Mouse (Mus musculus): ENCODE measurements around the gene Nip7. TPM values are rescaled to one million over a fixed set of nuclear protein-coding genes. Genes with fewer than 3 reads are reported as not detected.

The Nip7 gene
- total and polyA plus RNA-seq, 3 experiments, result 166 to 231 (median 226) TPM

Other genes with a start within 250 kb of the Nip7 start
- 3.7 and 4.7 TPM in 2 replicates for gene Has3, start 186.6 kb upstream of the Nip7 start, total RNA-seq (2012; rRNA removed)
- 0.07 TPM in 1 of 2 replicates, not detected in the other for gene Has3, start 186.6 kb upstream of the Nip7 start, total RNA-seq (2014; rRNA removed)
- 0.29 and 0.31 TPM in 2 replicates for gene Has3, start 186.6 kb upstream of the Nip7 start, polyA plus RNA-seq (2012; ENCODE audit: insufficient read length, low read depth)
- gene Utp4, start 163.2 kb upstream of the Nip7 start, total RNA-seq (2012; rRNA removed), result 80.6 and 114 TPM in 2 replicates
- gene Utp4, start 163.2 kb upstream of the Nip7 start, total RNA-seq (2014; rRNA removed), result 152 and 156 TPM in 2 replicates
- gene Utp4, start 163.2 kb upstream of the Nip7 start, polyA plus RNA-seq (2012; ENCODE audit: insufficient read length, low read depth), result 183 and 202 TPM in 2 replicates
- gene Sntb2, start 121.1 kb upstream of the Nip7 start, total RNA-seq (2012; rRNA removed), result 2.1 and 2.3 TPM in 2 replicates
- 0.86 and 1.4 TPM in 2 replicates for gene Sntb2, start 121.1 kb upstream of the Nip7 start, total RNA-seq (2014; rRNA removed)
- 0.95 and 1.3 TPM in 2 replicates for gene Sntb2, start 121.1 kb upstream of the Nip7 start, polyA plus RNA-seq (2012; ENCODE audit: insufficient read length, low read depth)
- gene Vps4a, start 25.7 kb upstream of the Nip7 start, total RNA-seq (2012; rRNA removed), result 26.9 and 28.6 TPM in 2 replicates
- gene Vps4a, start 25.7 kb upstream of the Nip7 start, total RNA-seq (2014; rRNA removed), result 30.8 and 31.4 TPM in 2 replicates
- 26.3 and 27.1 TPM in 2 replicates for gene Vps4a, start 25.7 kb upstream of the Nip7 start, polyA plus RNA-seq (2012; ENCODE audit: insufficient read length, low read depth)
- 34.6 and 43.7 TPM in 2 replicates for gene Pdf, start 8.3 kb upstream of the Nip7 start, total RNA-seq (2012; rRNA removed)
- gene Pdf, start 8.3 kb upstream of the Nip7 start, total RNA-seq (2014; rRNA removed), result 49.4 and 50.2 TPM in 2 replicates
- 36.8 and 38.9 TPM in 2 replicates for gene Pdf, start 8.3 kb upstream of the Nip7 start, polyA plus RNA-seq (2012; ENCODE audit: insufficient read length, low read depth)
- gene Cog8, start 188 bp upstream of the Nip7 start, total RNA-seq (2012; rRNA removed), result 24.2 and 30.7 TPM in 2 replicates
- 35.6 and 39.3 TPM in 2 replicates for gene Cog8, start 188 bp upstream of the Nip7 start, total RNA-seq (2014; rRNA removed)
- 31.5 and 35.3 TPM in 2 replicates for gene Cog8, start 188 bp upstream of the Nip7 start, polyA plus RNA-seq (2012; ENCODE audit: insufficient read length, low read depth)
- 0.55 TPM in 1 of 2 replicates, not detected in the other for gene Tmed6, start 8.8 kb downstream of the Nip7 start, total RNA-seq (2012; rRNA removed)
- 0.97 and 1.1 TPM in 2 replicates for gene Tmed6, start 8.8 kb downstream of the Nip7 start, total RNA-seq (2014; rRNA removed)
- gene Tmed6, start 8.8 kb downstream of the Nip7 start, polyA plus RNA-seq (2012; ENCODE audit: insufficient read length, low read depth), result 0.36 and 0.48 TPM in 2 replicates
- gene Terf2, start 39.7 kb downstream of the Nip7 start, total RNA-seq (2012; rRNA removed), result 12.5 and 14.5 TPM in 2 replicates
- 18.3 and 21.0 TPM in 2 replicates for gene Terf2, start 39.7 kb downstream of the Nip7 start, total RNA-seq (2014; rRNA removed)
- gene Terf2, start 39.7 kb downstream of the Nip7 start, polyA plus RNA-seq (2012; ENCODE audit: insufficient read length, low read depth), result 33.2 and 33.7 TPM in 2 replicates
- 74.0 and 90.8 TPM in 2 replicates for gene Cyb5b, start 93.8 kb downstream of the Nip7 start, total RNA-seq (2012; rRNA removed)
- 146 and 156 TPM in 2 replicates for gene Cyb5b, start 93.8 kb downstream of the Nip7 start, total RNA-seq (2014; rRNA removed)
- gene Cyb5b, start 93.8 kb downstream of the Nip7 start, polyA plus RNA-seq (2012; ENCODE audit: insufficient read length, low read depth), result 107 and 108 TPM in 2 replicates
- gene Nfat5, start 236.6 kb downstream of the Nip7 start, total RNA-seq (2012; rRNA removed), result 16.8 and 18.6 TPM in 2 replicates
- 11.3 and 13.2 TPM in 2 replicates for gene Nfat5, start 236.6 kb downstream of the Nip7 start, total RNA-seq (2014; rRNA removed)
- 29.1 and 36.2 TPM in 2 replicates for gene Nfat5, start 236.6 kb downstream of the Nip7 start, polyA plus RNA-seq (2012; ENCODE audit: insufficient read length, low read depth)

Data from CH12.LX (cell line).